ENCODE assay signal across 7 mouse cellular contexts in the genomic region with DNA sequence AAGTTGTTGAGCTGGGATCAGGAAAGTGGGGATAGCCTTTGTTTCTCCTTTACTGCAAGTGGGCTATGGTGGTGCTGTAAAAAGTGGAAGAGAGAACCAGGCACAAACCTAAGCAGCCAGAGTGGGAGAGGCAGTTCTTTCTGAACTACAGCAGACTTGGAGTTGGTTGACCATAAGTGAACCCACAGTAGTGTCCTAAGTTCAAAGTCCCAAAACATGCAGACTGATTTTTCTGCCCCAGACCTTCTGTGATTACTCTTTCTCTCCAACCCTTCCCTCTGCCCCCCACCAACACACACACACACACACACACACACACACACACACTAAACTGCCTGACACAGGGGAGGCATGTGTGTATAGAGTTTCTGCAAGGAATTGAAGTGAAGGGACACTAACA. TPM values are rescaled to one million over a fixed set of nuclear protein-coding genes. Genes with fewer than 3 reads are reported as not detected.
DNase-seq lines count a peak whose midpoint lies in the region; ATAC-seq lines count a peak whose summit lies in the region.

No protein-coding gene starts in this region.

- no peaks in the 10 kb centered on the region for H3K36me3 ChIP-seq in forebrain, embryonic 12.5 days (replicated peaks)
- no peaks in the 10 kb centered on the region for H3K36me3 ChIP-seq in forebrain, embryonic 16.5 days (ENCODE audit: control insufficient read depth, insufficient read depth)

- no peak overlapping the region for H3K27ac ChIP-seq in forebrain, embryonic 12.5 days
- H3K27ac ChIP-seq in forebrain, embryonic 16.5 days (ENCODE audit: low read length) = no peak overlapping the region

- H3K4me3 ChIP-seq in forebrain, embryonic 12.5 days (replicated peaks) = no peak overlapping the region
- H3K4me3 ChIP-seq in forebrain, embryonic 16.5 days (replicated peaks; ENCODE audit: low read length) = peak overlapping the region; percentile 1

- no peak for ATAC-seq in forebrain, embryonic 12.5 days (ENCODE audit: low FRiP score)
- no peak for ATAC-seq in forebrain, embryonic 16.5 days

- DNase-seq in kidney, adult 11 months = peak; percentile 21
- no peak for DNase-seq in kidney, postnatal 10 days
- DNase-seq in kidney, postnatal 25 days = peak; percentile 13 to 38
- DNase-seq in adrenal gland, postnatal 10 days = no peak
- DNase-seq in T-cell, adult 2 months (ENCODE audit: low spot score) = no peak

- H3K9me3 ChIP-seq in forebrain, embryonic 12.5 days = no peaks in the 10 kb centered on the region
- no peaks in the 10 kb centered on the region for H3K9me3 ChIP-seq in forebrain, embryonic 16.5 days (ENCODE audit: control insufficient read depth, low read length)

- peaks cover 29% of the 10 kb centered on the region for H3K4me1 ChIP-seq in forebrain, embryonic 12.5 days
- peaks cover 22% of the 10 kb centered on the region for H3K4me1 ChIP-seq in forebrain, embryonic 16.5 days (replicated peaks; ENCODE audit: control insufficient read depth, insufficient read depth, low read length)

- peak overlapping the region; percentile 86 for H3K4me2 ChIP-seq in forebrain, embryonic 12.5 days
- peak overlapping the region; percentile 95 for H3K4me2 ChIP-seq in forebrain, embryonic 16.5 days (ENCODE audit: low read length)

- peaks cover 17% of the 10 kb centered on the region for H3K27me3 ChIP-seq in forebrain, embryonic 12.5 days
- H3K27me3 ChIP-seq in forebrain, embryonic 16.5 days (replicated peaks; ENCODE audit: control insufficient read depth, insufficient read depth, low read length) = no peaks in the 10 kb centered on the region

- no peak overlapping the region for H3K9ac ChIP-seq in forebrain, embryonic 12.5 days
- no peak overlapping the region for H3K9ac ChIP-seq in forebrain, embryonic 16.5 days (replicated peaks; ENCODE audit: low read depth, low read length)

RNA-seq across cellular contexts. Expression of a gene that starts 3.3 kb away (rescaled TPM):
- polyA plus RNA-seq in forebrain, embryonic 12.5 days (2016; fragmentation: Nextera tagmentation; extraction: Ambion mirVana) = 11.1 and 13.2 TPM in 2 replicates
- 40.5 and 41.2 TPM in 2 replicates for polyA plus RNA-seq in forebrain, embryonic 16.5 days (2015; fragmentation: Nextera tagmentation; extraction: Ambion mirVana)
- 10 to 100 TPM; 45.6 to 52.4 TPM for total RNA-seq in adrenal gland, postnatal 10 days (2021)

Comparison
In these comparisons a context has a peak if more than half of its experiments do, and no peak if none do; other contexts are left out.
1. DNase-seq: peak in kidney, adult 11 months (single experiment) and kidney, postnatal 25 days (2 of 2); none in kidney, postnatal 10 days (single experiment), adrenal gland, postnatal 10 days (single experiment) and T-cell, adult 2 months (single experiment).